13 mouse cellular contexts compared by ENCODE assay signal in the genomic region with DNA sequence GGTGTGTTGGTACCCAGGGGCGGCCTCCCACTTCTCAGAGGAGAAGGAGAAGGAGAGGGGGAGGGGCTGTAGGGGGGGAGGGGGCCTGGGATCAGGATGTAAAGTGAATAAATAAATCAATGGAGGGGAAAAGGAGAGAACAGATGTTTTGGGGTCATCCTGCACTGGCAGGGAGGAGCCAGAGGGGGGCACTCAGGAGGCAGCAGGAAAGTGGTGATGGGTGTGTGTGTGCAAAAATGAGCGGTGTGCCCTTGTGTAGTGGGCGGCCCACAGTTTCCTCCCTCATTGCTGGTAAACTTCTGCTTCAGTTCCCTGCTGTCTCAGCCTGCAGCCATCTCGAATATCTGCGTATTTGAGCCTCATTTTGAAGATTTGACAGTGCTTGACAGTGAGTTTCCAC.
A peak's percentile ranks its signal among the peaks of the same experiment; 100 is the strongest.
DNase-seq lines count a peak whose midpoint lies in the region; ATAC-seq and TF ChIP-seq lines count a peak whose summit lies in the region.
"Had no signal": no experiment of that assay in that cellular context is flagged by ENCODE, and none has a peak within 500 bp of the region (broad histone marks: within the 10 kb centered on the region; RNA-seq: fewer than 3 reads in every experiment).

No protein-coding gene starts in this region.

- no peak for ATAC-seq in kidney, postnatal 0 days (replicated peaks; ENCODE audit: low FRiP score, low read depth)
- peak; percentile 35; the same call in 1 of the 2 replicates for ATAC-seq in granulocyte monocyte progenitor cell, adult 5-6 weeks (replicated peaks; ENCODE audit: poor library complexity, severe bottlenecking)
- ATAC-seq: forebrain, embryonic 15.5 days had no signal

- H3K27me3 ChIP-seq in kidney, postnatal 0 days (ENCODE audit: insufficient read depth, low read length), result no peaks in the 10 kb centered on the region
- H3K27me3 ChIP-seq: embryonic facial prominence, embryonic 15.5 days; forebrain, embryonic 15.5 days; limb, embryonic 12.5 days had no signal

- H3K27ac ChIP-seq in kidney, postnatal 0 days, result no peak overlapping the region
- H3K27ac ChIP-seq: embryonic facial prominence, embryonic 15.5 days; forebrain, embryonic 15.5 days; limb, embryonic 12.5 days had no signal

- no peak for DNase-seq in kidney, postnatal 0 days (ENCODE audit: low spot score)
- no peak for DNase-seq in kidney, adult 8-10 months
- peak; percentile 48 for DNase-seq in right cerebral cortex, adult 18-20 months
- no peak for DNase-seq in right cerebral cortex, postnatal 25 days
- DNase-seq in ovary, adult 18-20 months (ENCODE audit: low spot score), result no peak
- DNase-seq in cerebellum, adult 11 months, result no peak
- DNase-seq: cerebellum, postnatal 10 days; heart, postnatal 4 days; kidney, adult 18-20 months had no signal

- no peak overlapping the region for H3K4me3 ChIP-seq in kidney, postnatal 0 days (replicated peaks; ENCODE audit: low read depth, low read length)
- H3K4me3 ChIP-seq: embryonic facial prominence, embryonic 15.5 days; forebrain, embryonic 15.5 days; limb, embryonic 12.5 days had no signal

- peak; percentile 25; the same call in 1 of the 2 replicates for TF ChIP-seq CTCF in kidney, postnatal 0 days (IDR thresholded peaks at IDR 0.05; ENCODE audit: low read depth)

- H3K4me2 ChIP-seq in kidney, postnatal 0 days (ENCODE audit: low read length), result no peak overlapping the region
- H3K4me2 ChIP-seq: embryonic facial prominence, embryonic 15.5 days; forebrain, embryonic 15.5 days; limb, embryonic 12.5 days had no signal

- no peaks in the 10 kb centered on the region for H3K36me3 ChIP-seq in kidney, postnatal 0 days (ENCODE audit: insufficient read depth, low read length)
- H3K36me3 ChIP-seq: embryonic facial prominence, embryonic 15.5 days; forebrain, embryonic 15.5 days; limb, embryonic 12.5 days had no signal

- 70% methylated on average over 5 of the region's 5 CpGs for WGBS in kidney, postnatal 0 days

- no peaks in the 10 kb centered on the region for H3K4me1 ChIP-seq in kidney, postnatal 0 days (replicated peaks; ENCODE audit: insufficient read depth, low read length)
- H3K4me1 ChIP-seq: embryonic facial prominence, embryonic 15.5 days; forebrain, embryonic 15.5 days; limb, embryonic 12.5 days had no signal

- H3K9ac ChIP-seq in kidney, postnatal 0 days (ENCODE audit: low read depth, low read length), result no peak overlapping the region
- H3K9ac ChIP-seq: embryonic facial prominence, embryonic 15.5 days; forebrain, embryonic 15.5 days; limb, embryonic 12.5 days had no signal

- no peaks in the 10 kb centered on the region for H3K9me3 ChIP-seq in kidney, postnatal 0 days (replicated peaks; ENCODE audit: low read length)
- H3K9me3 ChIP-seq: embryonic facial prominence, embryonic 15.5 days; forebrain, embryonic 15.5 days; limb, embryonic 12.5 days had no signal
